Mouse (Mus musculus): ENCODE results near the gene Rab3il1. TPM values are rescaled to one million over a fixed set of nuclear protein-coding genes. Genes with fewer than 3 reads are reported as not detected.

The Rab3il1 gene
- total RNA-seq (2023), result 0.83 TPM

GRCm38 (mm10) chr19:10001206-10001969, at the start of gene Rab3il1, which contains the start of gene Best1:
Gene Rab3il1 (plus strand): TSS chr19:10001669.
Gene Best1 (minus strand): TSS chr19:10001633.

GRCm38 (mm10) chr19:9980258-9980657, 21.2 kb upstream of the Rab3il1 start, which contains the start of gene Fth1:
Gene Fth1 (plus strand): TSS chr19:9980598.

GRCm38 (mm10) chr19:10041388-10042148, 40.1 kb downstream of the Rab3il1 start, which contains the start of gene Fads3:
Gene Fads3 (plus strand): TSS chr19:10041569.

Other genes with a start within 250 kb of the Rab3il1 start
- not detected for gene Scgb2a2, start 154.1 kb upstream of the Rab3il1 start, total RNA-seq (2023)
- 45.3 TPM for gene Incenp, start 102.1 kb upstream of the Rab3il1 start, total RNA-seq (2023)
- 929 TPM for gene Fth1, start 21.1 kb upstream of the Rab3il1 start, total RNA-seq (2023)
- gene Best1, start within 50 bp of the Rab3il1 start, total RNA-seq (2023), result not detected
- gene Fads3, start 39.9 kb downstream of the Rab3il1 start, total RNA-seq (2023), result not detected
- gene Fads2, start 100.1 kb downstream of the Rab3il1 start, total RNA-seq (2023), result 0.37 TPM
- 13.4 TPM for gene Fads1, start 181.2 kb downstream of the Rab3il1 start, total RNA-seq (2023)
- gene Tmem258, start 202.3 kb downstream of the Rab3il1 start, total RNA-seq (2023), result 95.8 TPM
- gene Fen1, start 202.5 kb downstream of the Rab3il1 start, total RNA-seq (2023), result 16.7 TPM
- gene Myrf, start 239.1 kb downstream of the Rab3il1 start, total RNA-seq (2023), result not detected

Measured in CD8-positive naive resting alpha-beta T cell, adult 57 days (primary cell).